Mouse (Mus musculus) liver, adult 2 months (tissue): Measurements from ENCODE around the gene Grsf1. TPM values are rescaled to one million over a fixed set of nuclear protein-coding genes. Genes with fewer than 3 reads are reported as not detected.
A peak's percentile ranks its signal among the peaks of the same experiment; 100 is the strongest.

Experiments used
- DNase-seq: peaks from one replicate; pipeline ENCODE4 v3.0.0-alpha.2; 2011; ENCODE audit warnings: low read depth, low spot score; ENCODE audit errors: extremely low read depth
- H3K27ac ChIP-seq: fragments of 200-500 bp; replicated peaks from 2 replicates; pipeline ENCODE4 v1.5.1; 2012; ENCODE audit warnings: low read depth, mild to moderate bottlenecking, control low read depth, inconsistent platforms, low read length; ENCODE audit not compliant: insufficient read depth
- H3K27me3 ChIP-seq: fragments of 200-500 bp; 2 replicates; pipeline ENCODE4 v1.6.1; 2012; ENCODE audit warnings: mild to moderate bottlenecking, moderate library complexity, low read length, inconsistent platforms; ENCODE audit not compliant: control insufficient read depth, insufficient read depth
- H3K36me3 ChIP-seq: fragments of 200-500 bp; 2 replicates; pipeline ENCODE4 v1.6.1; 2012; ENCODE audit warnings: low read length, inconsistent platforms; ENCODE audit not compliant: control insufficient read depth, insufficient read depth
- H3K4me1 ChIP-seq: fragments of 200-500 bp; 2 replicates; pipeline ENCODE4 v1.6.1; 2011; ENCODE audit warnings: low read length; ENCODE audit not compliant: control insufficient read depth, insufficient read depth
- H3K4me3 ChIP-seq: fragments of 200-500 bp; 2 replicates; pipeline ENCODE4 v1.5.1; 2011; ENCODE audit warnings: low read depth, mild to moderate bottlenecking, control low read depth, low read length, moderate library complexity; ENCODE audit not compliant: insufficient read depth
- H3K79me2 ChIP-seq: fragments of 200-500 bp; 2 replicates; pipeline ENCODE4 v1.6.1; 2012; ENCODE audit warnings: inconsistent platforms, mild to moderate bottlenecking, low read length, moderate library complexity; ENCODE audit not compliant: control insufficient read depth, insufficient read depth
- H3K9ac ChIP-seq: fragments of 200-500 bp; 2 replicates; pipeline ENCODE4 v1.6.1; 2012; ENCODE audit warnings: low read depth, mild to moderate bottlenecking, control low read depth, inconsistent platforms, low read length
- CTCF ChIP-seq: fragments of 200-500 bp; IDR thresholded peaks from 2 replicates; pipeline ENCODE4 v1.5.1; 2011; ENCODE audit warnings: low read depth, low read length, control low read depth
- POLR2A ChIP-seq: fragments of 200-500 bp; IDR thresholded peaks from 2 replicates; pipeline ENCODE4 v1.6.1; 2011; ENCODE audit warnings: low read length, control low read depth; ENCODE audit not compliant: insufficient read depth; ENCODE audit errors: extremely low read depth
- WGBS: fragments of 180-500 bp; shearing (Covaris S2); methylation state at CpG from one replicate; pipeline ENCODE4 v1.1.7; 2018; 5-methylcytosine and 5-hydroxymethylcytosine counted together
- polyA plus RNA-seq: library from polyadenylated mRNA; depleted of rRNA; stranded (reverse); fragments of >200 nt; gene quantifications from 2 replicates; pipeline ENCODE4 v1.2.3, GENCODE M21; 2012
- total RNA-seq: library from RNA; depleted of rRNA; stranded (reverse); fragments of >200 nt; gene quantifications from 2 replicates; pipeline ENCODE4 v1.2.3, GENCODE M21; 2014

The Grsf1 gene
- total and polyA plus RNA-seq, 2 experiments, result 32.7 to 57.9 TPM

DNA sequence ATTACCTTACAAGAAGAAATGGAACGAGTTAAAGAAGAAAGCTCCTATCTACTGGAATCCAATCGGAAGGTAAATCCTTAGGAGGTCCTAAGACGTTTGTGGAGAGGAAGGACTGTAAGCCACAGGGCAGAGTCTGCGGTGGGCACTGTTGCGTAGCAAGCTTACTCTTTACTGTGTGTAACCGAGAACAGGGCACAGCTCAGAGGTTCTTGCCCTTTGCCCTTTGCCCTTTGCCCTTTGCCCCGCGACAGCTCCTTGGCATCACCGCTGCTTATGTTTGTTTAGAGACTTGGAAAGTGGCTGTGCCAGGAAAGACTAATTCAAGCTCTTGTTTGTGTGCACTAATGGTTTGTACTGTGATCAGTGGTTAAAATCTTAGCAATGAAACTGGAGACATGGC, 43.5 kb downstream of the Grsf1 start:
- no peak for TF ChIP-seq POLR2A
- TF ChIP-seq CTCF, result no peak
- Histone ChIP-seq H3K27me3 (no peaks in the 10 kb centered on the region), H3K79me2 (peaks cover 10% of the 10 kb centered on the region; the same call in 1 of the 2 replicates), H3K4me1 (peaks cover 31% of the 10 kb centered on the region), H3K27ac (peak overlapping the region; percentile 94), H3K9ac (no peak overlapping the region), H3K4me3 (no peak overlapping the region), H3K36me3 (peaks cover 44% of the 10 kb centered on the region)
- peak; percentile 95 for DNase-seq
- 24% methylated on average over 9 of the region's 9 CpGs for WGBS

GRCm38 (mm10) chr5:88631545-88631944, 44.4 kb downstream of the Grsf1 start:
- Histone ChIP-seq H3K27me3 (no peaks in the 10 kb centered on the region), H3K4me3 (no peak overlapping the region), H3K79me2 (peaks cover 10% of the 10 kb centered on the region; the same call in 1 of the 2 replicates), H3K4me1 (peaks cover 31% of the 10 kb centered on the region), H3K9ac (no peak overlapping the region), H3K36me3 (peaks cover 40% of the 10 kb centered on the region), H3K27ac (peak overlapping the region; percentile 44)
- TF ChIP-seq POLR2A (no peak), CTCF (no peak)
- WGBS, result 80% methylated on average over 5 of the region's 5 CpGs
- no peak for DNase-seq

DNA sequence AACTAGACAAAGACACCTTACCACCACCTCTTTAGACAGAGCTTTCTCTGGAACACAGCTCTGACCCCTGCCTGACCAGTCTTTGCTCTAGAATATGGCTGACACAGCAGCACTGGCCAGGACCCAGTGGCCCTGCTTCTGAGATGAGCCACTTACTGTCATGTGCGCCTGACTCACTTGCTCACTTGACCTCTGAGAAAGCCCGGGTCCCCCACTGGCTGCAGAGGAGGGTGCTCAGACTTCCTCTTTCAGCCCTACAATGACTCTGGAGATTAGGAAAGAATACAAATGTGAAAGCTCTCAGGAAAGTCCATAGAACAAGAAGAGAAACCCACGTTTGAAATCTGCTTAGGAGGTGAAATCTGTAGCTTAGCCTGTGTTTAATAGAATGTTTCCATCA, 45.1 kb downstream of the Grsf1 start:
- Histone ChIP-seq H3K4me3 (no peak overlapping the region), H3K4me1 (peaks cover 31% of the 10 kb centered on the region), H3K9ac (no peak overlapping the region), H3K27ac (peak overlapping the region; percentile 36), H3K27me3 (no peaks in the 10 kb centered on the region), H3K79me2 (peaks cover 10% of the 10 kb centered on the region; the same call in 1 of the 2 replicates), H3K36me3 (peaks cover 40% of the 10 kb centered on the region)
- WGBS, result 34% methylated on average over 3 of the region's 3 CpGs
- TF ChIP-seq POLR2A (no peak), CTCF (no peak)
- peak; percentile 57 for DNase-seq

DNA sequence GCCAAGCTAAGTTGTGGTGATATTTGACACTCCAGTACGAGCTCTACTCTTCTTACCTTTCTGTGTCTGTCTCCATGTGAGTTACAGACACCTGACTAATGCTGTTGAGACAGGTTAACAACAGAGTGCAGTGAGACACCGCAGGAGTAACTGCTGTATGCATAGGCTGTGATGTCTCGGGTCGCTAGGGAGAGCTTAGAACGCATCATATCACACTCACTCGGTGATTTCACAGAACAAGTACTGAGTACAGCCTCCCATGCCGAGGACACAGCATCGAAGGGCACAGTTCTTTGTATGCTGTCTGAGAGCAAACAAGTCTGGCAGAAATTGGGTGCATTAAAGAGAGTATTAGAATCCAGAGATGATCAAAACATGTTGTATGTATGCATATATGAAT, 46.0 kb downstream of the Grsf1 start:
- Histone ChIP-seq H3K4me1 (peaks cover 31% of the 10 kb centered on the region), H3K27ac (no peak overlapping the region), H3K9ac (no peak overlapping the region), H3K4me3 (no peak overlapping the region), H3K79me2 (peaks cover 6% of the 10 kb centered on the region; the same call in 1 of the 2 replicates), H3K27me3 (no peaks in the 10 kb centered on the region), H3K36me3 (peaks cover 33% of the 10 kb centered on the region)
- peak; percentile 14 for DNase-seq
- WGBS, result 83% methylated on average over 8 of the region's 8 CpGs
- no peak for TF ChIP-seq POLR2A
- TF ChIP-seq CTCF, result no peak

- DNase-seq, result no peak
- Histone ChIP-seq H3K4me1 (peaks cover 26% of the 10 kb centered on the region), H3K9ac (no peak overlapping the region), H3K36me3 (peaks cover 29% of the 10 kb centered on the region), H3K27me3 (no peaks in the 10 kb centered on the region), H3K27ac (no peak overlapping the region), H3K4me3 (no peak overlapping the region), H3K79me2 (peaks cover 3% of the 10 kb centered on the region; the same call in 1 of the 2 replicates)
- WGBS, result 89% methylated on average over 11 of the region's 11 CpGs
- TF ChIP-seq CTCF (no peak), POLR2A (no peak)
These were observed 46.8 kb downstream of the Grsf1 start for GRCm38 (mm10) chr5:88629125-88629524.

GRCm38 (mm10) chr5:88627545-88627944, 48.4 kb downstream of the Grsf1 start:
- DNase-seq, result no peak
- H3K27me3 ChIP-seq, result no peaks in the 10 kb centered on the region
- H3K4me3 ChIP-seq, result no peak overlapping the region
- H3K27ac ChIP-seq, result no peak overlapping the region
- 96% methylated on average over 4 of the region's 4 CpGs for WGBS
- H3K4me1 ChIP-seq, result peaks cover 17% of the 10 kb centered on the region
- H3K36me3 ChIP-seq, result peaks cover 21% of the 10 kb centered on the region
- no peak overlapping the region for H3K9ac ChIP-seq
- no peak for TF ChIP-seq POLR2A
- no peak for TF ChIP-seq CTCF
- H3K79me2 ChIP-seq, result no peaks in the 10 kb centered on the region
